7 mouse cellular contexts compared by ENCODE assay signal in genomic region chr14:32121920-32122315, GRCm38 (mm10). TPM values are rescaled to one million over a fixed set of nuclear protein-coding genes. Genes with fewer than 3 reads are reported as not detected.
DNase-seq lines count a peak whose midpoint lies in the region; ATAC-seq lines count a peak whose summit lies in the region.

No protein-coding gene starts in this region.

- 45% methylated on average over 2 of the region's 2 CpGs for WGBS in midbrain, embryonic 14.5 days
- 42% methylated on average over 2 of the region's 2 CpGs for WGBS in midbrain, embryonic 16.5 days
- 48% methylated on average over 2 of the region's 2 CpGs for whole genome bisulfite sequencing in intestine, embryonic 16.5 days

- H3K4me1 ChIP-seq in midbrain, embryonic 14.5 days (ENCODE audit: control insufficient read depth, insufficient read depth, low read length), result no peaks in the 10 kb centered on the region
- H3K4me1 ChIP-seq in midbrain, embryonic 16.5 days (ENCODE audit: control insufficient read depth, insufficient read depth, low read length), result no peaks in the 10 kb centered on the region
- H3K4me1 ChIP-seq in intestine, embryonic 16.5 days (ENCODE audit: control insufficient read depth, insufficient read depth, low read length), result no peaks in the 10 kb centered on the region

- H3K4me2 ChIP-seq in midbrain, embryonic 14.5 days (ENCODE audit: low read length), result no peak overlapping the region
- H3K4me2 ChIP-seq in midbrain, embryonic 16.5 days (ENCODE audit: low read length), result no peak overlapping the region
- no peak overlapping the region for H3K4me2 ChIP-seq in intestine, embryonic 16.5 days (ENCODE audit: low read depth, low read length)

- ATAC-seq in midbrain, embryonic 14.5 days (ENCODE audit: low FRiP score, low TSS enrichment), result no peak
- ATAC-seq in midbrain, embryonic 16.5 days, result no peak
- ATAC-seq in intestine, embryonic 16.5 days, result 0 out of 2 replicates have a peak, but pooled peaks have one; percentile 40

- H3K27ac ChIP-seq in midbrain, embryonic 14.5 days (replicated peaks; ENCODE audit: low read depth, low read length), result no peak overlapping the region
- no peak overlapping the region for H3K27ac ChIP-seq in midbrain, embryonic 16.5 days (ENCODE audit: low read length)
- H3K27ac ChIP-seq in intestine, embryonic 16.5 days (ENCODE audit: low read length), result no peak overlapping the region

- H3K36me3 ChIP-seq in midbrain, embryonic 14.5 days (ENCODE audit: control insufficient read depth, insufficient read depth, low read length), result no peaks in the 10 kb centered on the region
- H3K36me3 ChIP-seq in midbrain, embryonic 16.5 days (ENCODE audit: control insufficient read depth, insufficient read depth, low read length), result no peaks in the 10 kb centered on the region
- no peaks in the 10 kb centered on the region for H3K36me3 ChIP-seq in intestine, embryonic 16.5 days (ENCODE audit: control insufficient read depth, insufficient read depth, low read length)

- DNase-seq in midbrain, embryonic 14.5 days, result peak; percentile 3
- DNase-seq in ZHBTc4 (ENCODE audit: low read depth, low spot score) (peak; percentile 87), MN1 (ENCODE audit: low spot score) (no peak)
- DNase-seq in lung, postnatal 10 days, result peak; percentile 37
- peak; percentile 50 for DNase-seq in thymus, postnatal 14 days

- no peak overlapping the region for H3K4me3 ChIP-seq in midbrain, embryonic 14.5 days (replicated peaks; ENCODE audit: low read depth, low read length)
- H3K4me3 ChIP-seq in midbrain, embryonic 16.5 days (ENCODE audit: low read depth, low read length), result no peak overlapping the region
- H3K4me3 ChIP-seq in intestine, embryonic 16.5 days (ENCODE audit: low read length), result no peak overlapping the region

- no peaks in the 10 kb centered on the region for H3K27me3 ChIP-seq in midbrain, embryonic 14.5 days (ENCODE audit: control insufficient read depth, insufficient read depth, low read length)
- H3K27me3 ChIP-seq in midbrain, embryonic 16.5 days (ENCODE audit: control insufficient read depth, insufficient read depth, low read depth, low read length), result no peaks in the 10 kb centered on the region
- H3K27me3 ChIP-seq in intestine, embryonic 16.5 days (replicated peaks; ENCODE audit: control insufficient read depth, insufficient read depth, low read length), result no peaks in the 10 kb centered on the region

- H3K9ac ChIP-seq in midbrain, embryonic 14.5 days (replicated peaks; ENCODE audit: low read length), result no peak overlapping the region
- no peak overlapping the region for H3K9ac ChIP-seq in midbrain, embryonic 16.5 days (ENCODE audit: low read depth, low read length)
- H3K9ac ChIP-seq in intestine, embryonic 16.5 days (ENCODE audit: low read depth, low read length), result no peak overlapping the region

- H3K9me3 ChIP-seq in midbrain, embryonic 14.5 days (ENCODE audit: control insufficient read depth, low read length), result no peaks in the 10 kb centered on the region
- no peaks in the 10 kb centered on the region for H3K9me3 ChIP-seq in midbrain, embryonic 16.5 days (replicated peaks; ENCODE audit: control insufficient read depth, low read length, poor library complexity, severe bottlenecking)
- no peaks in the 10 kb centered on the region for H3K9me3 ChIP-seq in intestine, embryonic 16.5 days (ENCODE audit: control insufficient read depth, low read length)

RNA-seq across cellular contexts. Expression of gene Msmb, which starts 19.9 kb away (rescaled TPM):
- not detected in 2 replicates for polyA plus RNA-seq in midbrain, embryonic 14.5 days (2014; fragmentation: Nextera tagmentation; extraction: Ambion mirVana)
- not detected in 2 replicates for polyA plus RNA-seq in midbrain, embryonic 16.5 days (2015; fragmentation: Nextera tagmentation; extraction: Ambion mirVana)
- polyA plus RNA-seq in intestine, embryonic 16.5 days (2015; fragmentation: Nextera tagmentation; extraction: Ambion mirVana), result not detected in 2 replicates

RNA-seq across cellular contexts. Expression of gene Dph3, which starts 36.4 kb away (rescaled TPM):
- 81.2 and 93.2 TPM in 2 replicates for polyA plus RNA-seq in midbrain, embryonic 14.5 days (2014; fragmentation: Nextera tagmentation; extraction: Ambion mirVana)
- 74.7 and 77.2 TPM in 2 replicates for polyA plus RNA-seq in midbrain, embryonic 16.5 days (2015; fragmentation: Nextera tagmentation; extraction: Ambion mirVana)
- polyA plus RNA-seq in intestine, embryonic 16.5 days (2015; fragmentation: Nextera tagmentation; extraction: Ambion mirVana), result 91.4 and 104 TPM in 2 replicates

RNA-seq across cellular contexts. Expression of gene Oxnad1, which starts 36.7 kb away (rescaled TPM):
- 11.7 and 16.4 TPM in 2 replicates for polyA plus RNA-seq in midbrain, embryonic 14.5 days (2014; fragmentation: Nextera tagmentation; extraction: Ambion mirVana)
- 18.6 and 19.9 TPM in 2 replicates for polyA plus RNA-seq in midbrain, embryonic 16.5 days (2015; fragmentation: Nextera tagmentation; extraction: Ambion mirVana)
- polyA plus RNA-seq in intestine, embryonic 16.5 days (2015; fragmentation: Nextera tagmentation; extraction: Ambion mirVana), result 30.5 and 41.1 TPM in 2 replicates

RNA-seq across cellular contexts. Expression of gene Ncoa4, which starts 37.7 kb away (rescaled TPM):
- 94.6 and 126 TPM in 2 replicates for polyA plus RNA-seq in midbrain, embryonic 14.5 days (2014; fragmentation: Nextera tagmentation; extraction: Ambion mirVana)
- 107 and 110 TPM in 2 replicates for polyA plus RNA-seq in midbrain, embryonic 16.5 days (2015; fragmentation: Nextera tagmentation; extraction: Ambion mirVana)
- 208 and 249 TPM in 2 replicates for polyA plus RNA-seq in intestine, embryonic 16.5 days (2015; fragmentation: Nextera tagmentation; extraction: Ambion mirVana)
